Mouse (Mus musculus) ES-Bruce4 (cell line): ENCODE results near the gene Hcls1. TPM values are rescaled to one million over a fixed set of nuclear protein-coding genes. Genes with fewer than 3 reads are reported as not detected.

Experiments
- H3K27ac ChIP-seq: 2 replicates; pipeline ENCODE4 v1.5.1; 2012; ENCODE audit warnings: low read length, inconsistent platforms; ENCODE audit not compliant: insufficient read depth
- H3K27me3 ChIP-seq: 2 replicates; pipeline ENCODE4 v1.6.1; 2012; ENCODE audit warnings: mild to moderate bottlenecking, low read length, inconsistent platforms; ENCODE audit not compliant: control insufficient read depth, poor library complexity, insufficient read depth, severe bottlenecking
- H3K36me3 ChIP-seq: 2 replicates; pipeline ENCODE4 v1.6.1; 2012; ENCODE audit warnings: inconsistent platforms, mild to moderate bottlenecking, low read length, moderate library complexity; ENCODE audit not compliant: control insufficient read depth, poor library complexity, insufficient read depth, severe bottlenecking
- H3K4me1 ChIP-seq: one replicate; pipeline ENCODE4 v1.8.1; 2011; ENCODE audit warnings: low read length; ENCODE audit not compliant: control insufficient read depth, insufficient read depth
- H3K4me3 ChIP-seq: 2 replicates; pipeline ENCODE4 v1.5.1; 2011; ENCODE audit warnings: low read depth, mild to moderate bottlenecking, low read length
- H3K9ac ChIP-seq: 2 replicates; pipeline ENCODE4 v1.6.1; 2012; ENCODE audit warnings: low read depth, mild to moderate bottlenecking, inconsistent platforms; ENCODE audit not compliant: poor library complexity, severe bottlenecking
- H3K9me3 ChIP-seq: replicated peaks from 2 replicates; pipeline ENCODE4 v1.6.1; 2012; ENCODE audit warnings: mild to moderate bottlenecking, low read length, inconsistent platforms; ENCODE audit not compliant: control insufficient read depth, poor library complexity, insufficient read depth, severe bottlenecking
- CTCF ChIP-seq: IDR thresholded peaks from one replicate; pipeline ENCODE4 v1.8.1; 2011; ENCODE audit warnings: low read depth, low read length
- EP300 ChIP-seq: IDR thresholded peaks from 2 replicates; pipeline ENCODE4 v1.6.1; 2011; ENCODE audit warnings: low read depth, low read length; ENCODE audit not compliant: insufficient read depth
- POLR2A ChIP-seq: IDR thresholded peaks from one replicate; pipeline ENCODE4 v1.8.1; 2011; ENCODE audit warnings: low read length; ENCODE audit not compliant: insufficient read depth
- polyA plus RNA-seq: library from polyadenylated mRNA; stranded (reverse); fragments of >200 nt; gene quantifications from 2 replicates; pipeline ENCODE4 v1.2.4, GENCODE M21; 2011; ENCODE audit warnings: low read depth; ENCODE audit not compliant: missing spikeins, insufficient read depth, insufficient read length

Hcls1 gene
- polyA plus RNA-seq, 1 experiment: not detected

DNA sequence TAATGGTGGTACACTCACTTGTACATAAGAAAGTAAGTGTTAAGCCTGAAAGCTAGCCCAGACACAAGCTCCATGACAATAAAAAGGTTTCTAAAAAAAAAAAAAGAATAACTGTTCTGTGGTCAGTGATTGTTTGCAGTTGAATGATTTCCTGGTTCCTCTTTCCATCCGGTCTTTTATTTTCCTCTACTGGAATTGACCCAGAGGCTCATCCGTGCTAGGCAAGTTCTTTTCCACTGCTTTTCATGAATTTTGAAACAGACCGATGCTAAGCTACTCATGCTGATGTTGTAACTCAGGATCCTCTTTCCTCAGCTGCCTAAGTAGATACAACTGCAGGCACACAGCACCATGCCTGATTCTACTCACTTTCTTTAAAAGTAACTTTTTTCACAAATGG lies 14.4 kb upstream of the Hcls1 start:
- H3K27ac ChIP-seq: no peak overlapping the region
- TF ChIP-seq POLR2A (no peak), CTCF (no peak), EP300 (no peak)
- H3K4me3 ChIP-seq: no peak overlapping the region
- H3K27me3 ChIP-seq: no peaks in the 10 kb centered on the region
- H3K36me3 ChIP-seq: no peaks in the 10 kb centered on the region; the same call in 1 of the 2 replicates
- no peaks in the 10 kb centered on the region for H3K4me1 ChIP-seq
- H3K9me3 ChIP-seq: no peaks in the 10 kb centered on the region
- H3K9ac ChIP-seq: no peak overlapping the region

DNA sequence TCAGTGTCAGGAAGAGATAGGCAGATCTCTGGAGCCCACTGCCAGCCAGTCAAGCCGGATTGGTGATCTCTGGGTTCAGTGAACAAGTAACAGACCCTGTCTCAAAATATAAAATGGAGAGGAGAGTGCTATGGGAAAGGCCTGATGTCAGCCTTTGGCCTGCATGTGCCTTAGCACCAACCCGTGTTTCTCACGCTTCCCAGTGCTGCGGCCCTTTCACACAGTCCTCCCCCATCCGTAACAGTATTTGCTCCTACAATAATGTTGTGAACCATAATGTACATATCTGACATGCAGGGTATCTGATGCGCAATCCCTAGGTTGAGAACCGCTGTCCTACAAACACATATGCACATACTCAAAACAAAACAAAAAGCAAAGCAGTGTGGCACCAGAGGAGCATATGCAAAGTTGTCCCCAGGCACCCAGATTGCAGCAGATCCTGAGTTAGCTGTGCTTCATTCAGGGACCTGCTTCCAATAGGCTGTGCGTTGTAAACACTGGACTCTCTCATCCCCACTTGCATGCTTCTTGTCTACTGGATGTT lies 13.6 kb upstream of the Hcls1 start:
- no peaks in the 10 kb centered on the region for H3K27me3 ChIP-seq
- H3K4me1 ChIP-seq: no peaks in the 10 kb centered on the region
- no peak overlapping the region for H3K4me3 ChIP-seq
- H3K27ac ChIP-seq: no peak overlapping the region
- TF ChIP-seq EP300: no peak
- TF ChIP-seq POLR2A: no peak
- TF ChIP-seq CTCF: no peak
- no peaks in the 10 kb centered on the region for H3K9me3 ChIP-seq
- no peaks in the 10 kb centered on the region; the same call in 1 of the 2 replicates for H3K36me3 ChIP-seq
- no peak overlapping the region for H3K9ac ChIP-seq

DNA sequence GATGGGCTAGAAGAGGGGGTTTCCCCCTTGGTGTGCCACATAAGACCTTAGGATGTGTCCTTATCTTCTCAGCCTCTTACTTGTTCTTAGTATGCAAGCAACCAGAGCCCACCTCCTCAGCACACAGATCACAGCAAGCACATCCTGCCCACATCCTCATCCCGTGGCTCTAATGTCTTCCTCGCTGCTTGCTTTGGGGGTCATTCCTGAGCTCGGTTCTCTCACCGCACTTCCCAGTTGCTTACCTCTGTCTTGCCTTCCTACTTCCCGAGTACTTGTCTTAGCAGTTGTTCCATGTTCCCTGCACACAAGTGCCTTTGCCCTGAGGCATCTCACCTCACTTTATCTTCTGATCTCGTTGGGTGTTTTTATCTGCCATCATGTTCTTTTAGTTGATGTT lies 12.8 kb upstream of the Hcls1 start:
- Histone ChIP-seq H3K9ac (no peak overlapping the region), H3K27ac (no peak overlapping the region), H3K36me3 (no peaks in the 10 kb centered on the region; the same call in 1 of the 2 replicates), H3K27me3 (no peaks in the 10 kb centered on the region), H3K4me1 (no peaks in the 10 kb centered on the region), H3K9me3 (no peaks in the 10 kb centered on the region), H3K4me3 (no peak overlapping the region)
- TF ChIP-seq POLR2A (no peak), EP300 (no peak), CTCF (no peak)

DNA sequence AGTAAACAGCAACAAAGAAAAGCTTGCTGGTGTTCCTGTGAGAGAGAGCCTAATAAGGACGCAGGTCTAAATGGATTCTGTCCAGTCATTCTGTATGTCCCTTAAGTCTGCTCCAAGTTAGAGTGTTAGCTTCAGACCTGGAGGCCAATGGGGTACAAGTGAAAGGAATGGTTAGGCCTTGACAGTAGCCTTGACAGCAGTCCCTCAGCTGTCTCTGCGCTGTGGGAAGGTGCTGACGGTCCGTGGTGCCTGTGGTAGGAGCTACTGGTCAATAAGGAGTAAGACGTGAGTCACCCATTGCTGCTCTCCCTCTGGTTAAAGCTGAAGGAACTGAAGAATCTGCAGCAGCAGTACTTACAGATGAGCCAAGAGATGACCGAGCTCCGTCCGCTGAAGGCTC lies 10.5 kb upstream of the Hcls1 start:
- Histone ChIP-seq H3K9me3 (no peaks in the 10 kb centered on the region), H3K27ac (no peak overlapping the region), H3K27me3 (no peaks in the 10 kb centered on the region), H3K36me3 (peaks cover 6% of the 10 kb centered on the region), H3K4me1 (no peaks in the 10 kb centered on the region), H3K4me3 (no peak overlapping the region), H3K9ac (no peak overlapping the region)
- no peak for TF ChIP-seq CTCF
- no peak for TF ChIP-seq EP300
- no peak for TF ChIP-seq POLR2A

GRCm38 (mm10) chr16:36925351-36925750 lies 9.4 kb upstream of the Hcls1 start:
- no peaks in the 10 kb centered on the region for H3K4me1 ChIP-seq
- H3K36me3 ChIP-seq: peaks cover 9% of the 10 kb centered on the region
- H3K9me3 ChIP-seq: no peaks in the 10 kb centered on the region
- no peaks in the 10 kb centered on the region for H3K27me3 ChIP-seq
- H3K9ac ChIP-seq: no peak overlapping the region
- H3K27ac ChIP-seq: no peak overlapping the region
- no peak overlapping the region for H3K4me3 ChIP-seq
- TF ChIP-seq CTCF (no peak), POLR2A (no peak), EP300 (no peak)

- H3K4me1 ChIP-seq: no peaks in the 10 kb centered on the region
- H3K9me3 ChIP-seq: no peaks in the 10 kb centered on the region
- H3K4me3 ChIP-seq: no peak overlapping the region
- H3K27ac ChIP-seq: no peak overlapping the region
- H3K36me3 ChIP-seq: peaks cover 9% of the 10 kb centered on the region
- no peak overlapping the region for H3K9ac ChIP-seq
- H3K27me3 ChIP-seq: no peaks in the 10 kb centered on the region
- TF ChIP-seq POLR2A (no peak), EP300 (no peak), CTCF (no peak)
These were observed 9.0 kb upstream of the Hcls1 start for GRCm38 (mm10) chr16:36925797-36926196.
